Mouse (Mus musculus): ENCODE measurements around the gene Rpl31.

Rpl31 gene

GRCm38 (mm10) chr1:39367601-39368266 is at the start of gene Rpl31:
TSS of gene Rpl31 (plus strand) at chr1:39367842.
- DNase-seq (ENCODE audit: low spot score in 2 of 2) = peak; percentile 97 to 98

- no peak for DNase-seq (ENCODE audit: low spot score in 2 of 2)
Measured at GRCm38 (mm10) chr1:39317935-39318334, 49.7 kb upstream of the Rpl31 start.

- DNase-seq (ENCODE audit: low spot score in 2 of 2) = no peak
Measured at GRCm38 (mm10) chr1:39318870-39319269, 48.8 kb upstream of the Rpl31 start.

- no peak for DNase-seq (ENCODE audit: low spot score in 2 of 2)
Measured at GRCm38 (mm10) chr1:39321954-39322353, 45.7 kb upstream of the Rpl31 start.

- no peak for DNase-seq (ENCODE audit: low spot score in 2 of 2)
Measured at GRCm38 (mm10) chr1:39325228-39325627, 42.4 kb upstream of the Rpl31 start.

- no peak for DNase-seq (ENCODE audit: low spot score in 2 of 2)
Measured at GRCm38 (mm10) chr1:39327546-39327945, 40.1 kb upstream of the Rpl31 start.

GRCm38 (mm10) chr1:39330857-39331594 is 36.6 kb upstream of the Rpl31 start:
- no peak for DNase-seq (ENCODE audit: low spot score in 2 of 2)

- no peak for DNase-seq (ENCODE audit: low spot score in 2 of 2)
Measured at GRCm38 (mm10) chr1:39332456-39332855, 35.2 kb upstream of the Rpl31 start.

GRCm38 (mm10) chr1:39335561-39336196 is 32.0 kb upstream of the Rpl31 start:
- no peak for DNase-seq (ENCODE audit: low spot score in 2 of 2)

GRCm38 (mm10) chr1:39336788-39337187 is 30.9 kb upstream of the Rpl31 start:
- DNase-seq (ENCODE audit: low spot score in 2 of 2) = no peak

- no peak for DNase-seq (ENCODE audit: low spot score in 2 of 2)
Measured at GRCm38 (mm10) chr1:39338831-39339230, 28.8 kb upstream of the Rpl31 start.

- DNase-seq (ENCODE audit: low spot score in 2 of 2) = no peak
Measured at GRCm38 (mm10) chr1:39339455-39339854, 28.2 kb upstream of the Rpl31 start.

- no peak for DNase-seq (ENCODE audit: low spot score in 2 of 2)
Measured at GRCm38 (mm10) chr1:39340156-39340555, 27.5 kb upstream of the Rpl31 start.

GRCm38 (mm10) chr1:39340647-39341046 is 27.0 kb upstream of the Rpl31 start:
- DNase-seq (ENCODE audit: low spot score in 2 of 2) = peak in 1 of 2 experiments; percentile 27

- DNase-seq (ENCODE audit: low spot score in 2 of 2) = no peak
Measured at GRCm38 (mm10) chr1:39341807-39342206, 25.8 kb upstream of the Rpl31 start.

GRCm38 (mm10) chr1:39343242-39343641 is 24.4 kb upstream of the Rpl31 start:
- no peak for DNase-seq (ENCODE audit: low spot score in 2 of 2)

- DNase-seq (ENCODE audit: low spot score in 2 of 2) = no peak
Measured at GRCm38 (mm10) chr1:39344981-39345600, 22.6 kb upstream of the Rpl31 start.

- DNase-seq (ENCODE audit: low spot score in 2 of 2) = no peak
Measured at GRCm38 (mm10) chr1:39349001-39349400, 18.6 kb upstream of the Rpl31 start.

GRCm38 (mm10) chr1:39349427-39349826 is 18.2 kb upstream of the Rpl31 start:
- DNase-seq (ENCODE audit: low spot score in 2 of 2) = no peak

GRCm38 (mm10) chr1:39361754-39362514 is 5.7 kb upstream of the Rpl31 start:
- no peak for DNase-seq (ENCODE audit: low spot score in 2 of 2)

- no peak for DNase-seq (ENCODE audit: low spot score in 2 of 2)
Measured at GRCm38 (mm10) chr1:39362515-39362893, 5.1 kb upstream of the Rpl31 start.

- DNase-seq (ENCODE audit: low spot score in 2 of 2) = no peak
Measured at GRCm38 (mm10) chr1:39365562-39365961, 2.1 kb upstream of the Rpl31 start.
